Mouse (Mus musculus) limb, embryonic 13.5 days (tissue): ENCODE measurements at regions not wholly inside any gene's neighbourhood (a gene's known extent, or its start where the extent isn't known, plus 50 kb on each side); places are given as distances from the start of the nearest gene placed in this dataset.
A peak's percentile ranks its signal among the peaks of the same experiment; 100 is the strongest.

Experiments
- ATAC-seq: fragments of 200-750 bp; cut with Nextera tagmentation; 2 replicates; pipeline ENCODE4 v1.8.0; 2017; ENCODE audit warnings: low read depth, moderate number of reproducible peaks, moderate TSS enrichment; ENCODE audit not compliant: low FRiP score
- H3K27ac ChIP-seq: fragments of 300-500 bp; sonication (generic); 2 replicates; pipeline ENCODE4 v1.5.1; 2015; ENCODE audit warnings: inconsistent platforms, mild to moderate bottlenecking, moderate library complexity
- H3K27me3 ChIP-seq: fragments of 300-500 bp; sonication (generic); 2 replicates; pipeline ENCODE4 v1.6.1; 2015; ENCODE audit warnings: mild to moderate bottlenecking, inconsistent platforms
- H3K36me3 ChIP-seq: fragments of 300-500 bp; sonication (generic); 2 replicates; pipeline ENCODE4 v1.6.1; 2015; ENCODE audit warnings: inconsistent platforms, mild to moderate bottlenecking, moderate library complexity
- H3K4me1 ChIP-seq: fragments of 300-500 bp; sonication (generic); 2 replicates; pipeline ENCODE4 v1.6.1; 2015; ENCODE audit warnings: inconsistent platforms
- H3K4me2 ChIP-seq: fragments of 300-500 bp; sonication (generic); replicated peaks from 2 replicates; pipeline ENCODE4 v1.6.1; 2015; ENCODE audit warnings: inconsistent platforms, mild to moderate bottlenecking, moderate library complexity
- H3K4me3 ChIP-seq: fragments of 300-500 bp; sonication (generic); 2 replicates; pipeline ENCODE4 v1.5.1; 2015; ENCODE audit warnings: moderate library complexity, mild to moderate bottlenecking, inconsistent platforms
- H3K9ac ChIP-seq: fragments of 300-500 bp; sonication (generic); 2 replicates; pipeline ENCODE4 v1.6.1; 2015; ENCODE audit warnings: mild to moderate bottlenecking, inconsistent platforms
- H3K9me3 ChIP-seq: fragments of 300-500 bp; sonication (generic); 2 replicates; pipeline ENCODE4 v1.6.1; 2016; ENCODE audit warnings: inconsistent platforms
- WGBS: fragments of 180-500 bp; shearing (Covaris S2); methylation state at CpG from one replicate; pipeline ENCODE4 v1.1.7; 2015; 5-methylcytosine and 5-hydroxymethylcytosine counted together

DNA sequence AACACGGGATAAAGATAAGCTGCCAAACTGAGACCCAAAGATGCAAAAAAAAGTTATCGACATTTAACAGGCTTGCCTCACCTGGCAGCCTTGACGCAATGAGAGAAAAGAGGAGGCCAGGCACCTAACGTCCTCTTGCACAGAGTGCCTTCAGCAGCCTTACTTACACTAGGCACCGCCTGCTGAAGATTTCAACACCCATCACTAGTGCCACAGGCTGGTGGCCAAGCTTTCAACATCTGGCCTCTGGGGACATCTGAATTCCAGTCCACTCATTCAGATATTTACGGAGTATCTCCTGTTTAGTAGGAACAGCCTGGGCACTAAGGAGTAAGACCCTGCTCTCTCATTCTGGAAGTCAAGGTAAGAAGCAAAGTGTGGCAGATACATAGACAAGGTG is 246.3 kb upstream of the Cited2 start:
- H3K27me3 ChIP-seq, result no peaks in the 10 kb centered on the region
- H3K4me3 ChIP-seq, result no peak overlapping the region
- H3K9ac ChIP-seq, result no peak overlapping the region
- no peaks in the 10 kb centered on the region for H3K9me3 ChIP-seq
- no peak overlapping the region for H3K27ac ChIP-seq
- peaks cover 10% of the 10 kb centered on the region for H3K4me1 ChIP-seq
- H3K4me2 ChIP-seq, result no peak overlapping the region
- no peaks in the 10 kb centered on the region for H3K36me3 ChIP-seq
- 87% methylated on average over 6 of the region's 6 CpGs for WGBS
- ATAC-seq, result no peak

DNA sequence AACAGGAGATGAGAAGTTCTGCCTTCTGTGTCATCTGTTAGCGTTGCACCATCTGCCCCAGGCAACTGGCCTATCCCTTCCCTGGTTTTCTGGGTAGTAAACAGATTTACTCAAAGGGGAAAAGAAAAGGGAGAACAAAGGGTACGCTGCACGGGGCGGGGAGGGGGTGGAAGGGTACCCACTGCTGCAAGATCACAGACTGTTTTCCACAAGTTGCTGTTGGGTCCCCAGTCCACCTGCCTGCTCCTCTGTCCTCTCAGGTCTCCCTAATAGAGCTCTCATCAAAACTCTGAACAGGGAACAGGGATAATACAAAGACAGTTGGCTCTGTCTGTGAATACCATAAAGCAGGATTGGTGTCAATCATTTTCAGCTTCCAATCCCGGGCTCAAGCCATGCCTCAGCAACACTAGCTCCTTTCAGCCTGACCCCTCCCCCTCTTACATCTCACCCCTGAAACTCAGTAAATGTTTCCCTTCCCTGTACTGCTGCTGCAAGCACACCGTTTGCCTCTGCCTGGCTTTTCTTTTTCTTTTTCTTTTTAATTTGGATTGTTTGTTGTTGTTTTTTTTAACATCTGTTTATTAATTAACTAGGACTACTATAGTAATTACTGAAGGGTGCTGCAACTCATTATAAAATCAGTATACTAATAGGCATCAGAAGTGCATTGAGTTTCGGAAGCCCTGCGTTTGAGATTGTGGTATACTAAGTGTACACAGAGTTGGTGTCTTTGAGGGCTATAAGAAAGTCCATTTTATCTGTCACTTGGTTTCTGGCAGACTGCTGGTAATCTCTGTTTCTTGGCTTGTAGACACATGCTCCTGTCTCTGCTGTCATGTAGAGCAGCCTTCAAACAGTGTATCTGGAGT is 244.0 kb upstream of the Cited2 start:
- H3K4me1 ChIP-seq, result peaks cover 10% of the 10 kb centered on the region
- peak; percentile 78 for ATAC-seq
- H3K27ac ChIP-seq, result no peak overlapping the region
- 21% methylated on average over 8 of the region's 8 CpGs for WGBS
- H3K4me2 ChIP-seq, result peak overlapping the region; percentile 45
- H3K9ac ChIP-seq, result 0 out of 2 replicates have a peak overlapping the region, but pooled peaks have one; percentile 25
- H3K4me3 ChIP-seq, result peak overlapping the region; percentile 10; the same call in 1 of the 2 replicates
- H3K9me3 ChIP-seq, result no peaks in the 10 kb centered on the region
- H3K27me3 ChIP-seq, result no peaks in the 10 kb centered on the region
- H3K36me3 ChIP-seq, result no peaks in the 10 kb centered on the region

DNA sequence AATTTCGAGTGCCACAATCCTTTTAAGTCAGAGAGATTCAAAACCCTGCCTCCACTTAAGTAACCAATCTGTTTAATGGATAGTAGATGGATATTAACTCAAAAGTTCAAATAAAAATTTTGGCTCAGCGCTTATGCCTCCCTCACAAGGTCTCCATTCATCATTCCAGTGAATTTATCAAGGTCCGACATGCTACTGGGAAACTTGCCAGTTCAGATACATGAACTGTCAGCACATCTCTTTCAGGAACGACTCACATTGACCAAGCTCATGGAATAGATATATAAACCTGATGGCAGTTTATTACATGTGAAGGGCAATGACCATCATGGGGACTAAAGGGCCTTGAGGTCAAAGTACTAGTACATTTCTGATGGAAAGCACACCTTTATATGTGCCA is 240.3 kb upstream of the Cited2 start:
- no peak overlapping the region for H3K4me2 ChIP-seq
- no peaks in the 10 kb centered on the region for H3K27me3 ChIP-seq
- no peaks in the 10 kb centered on the region for H3K36me3 ChIP-seq
- H3K9ac ChIP-seq, result no peak overlapping the region
- H3K4me3 ChIP-seq, result no peak overlapping the region
- 81% methylated on average over 4 of the region's 4 CpGs for WGBS
- ATAC-seq, result no peak
- no peaks in the 10 kb centered on the region for H3K9me3 ChIP-seq
- peaks cover 10% of the 10 kb centered on the region for H3K4me1 ChIP-seq
- no peak overlapping the region for H3K27ac ChIP-seq

DNA sequence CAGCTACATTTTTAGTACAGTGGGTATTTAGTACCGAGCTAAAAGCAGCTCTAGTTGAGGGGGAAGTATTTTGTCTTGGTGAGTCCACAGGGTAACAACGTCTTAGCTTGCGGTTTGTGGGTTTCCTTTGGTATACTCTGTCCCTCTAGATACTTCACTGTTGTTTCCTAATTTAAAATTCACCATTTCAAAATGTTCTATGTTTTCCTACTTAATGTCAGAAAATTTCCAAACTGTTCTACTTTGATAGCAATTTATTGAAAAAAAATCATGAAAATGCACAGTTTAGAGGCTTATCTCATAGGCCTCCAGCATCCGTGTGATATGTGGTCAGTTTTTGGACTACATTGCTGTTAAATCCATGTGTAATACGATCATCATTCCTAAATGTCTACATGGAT is 238.0 kb upstream of the Cited2 start:
- Histone ChIP-seq H3K4me2 (no peak overlapping the region), H3K9ac (no peak overlapping the region), H3K27me3 (no peaks in the 10 kb centered on the region), H3K9me3 (no peaks in the 10 kb centered on the region), H3K27ac (no peak overlapping the region), H3K4me1 (no peaks in the 10 kb centered on the region), H3K4me3 (no peak overlapping the region), H3K36me3 (no peaks in the 10 kb centered on the region)
- 86% methylated on average over 5 of the region's 5 CpGs for WGBS
- no peak for ATAC-seq

DNA sequence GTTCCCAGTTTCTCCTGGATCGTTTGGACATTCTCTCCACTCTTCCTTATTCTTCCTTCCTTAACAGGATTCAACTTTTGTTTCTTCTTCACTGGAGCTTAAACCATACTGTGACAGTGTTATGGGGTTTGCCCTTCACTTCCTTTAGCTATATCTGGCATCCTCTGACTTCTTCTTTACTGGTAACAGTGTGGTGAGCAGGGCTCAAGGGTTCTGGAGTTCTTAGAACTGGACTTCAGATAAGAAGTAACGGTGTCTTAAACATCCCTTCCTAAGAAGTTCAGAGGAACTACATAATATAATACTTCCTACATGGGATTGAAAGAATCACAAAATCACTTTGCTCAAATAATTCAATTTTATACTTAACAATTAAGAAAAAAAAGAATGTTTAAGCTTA is 237.5 kb upstream of the Cited2 start:
- Histone ChIP-seq H3K4me2 (no peak overlapping the region), H3K27me3 (no peaks in the 10 kb centered on the region), H3K9me3 (no peaks in the 10 kb centered on the region), H3K36me3 (no peaks in the 10 kb centered on the region), H3K9ac (no peak overlapping the region), H3K4me1 (no peaks in the 10 kb centered on the region), H3K27ac (no peak overlapping the region), H3K4me3 (no peak overlapping the region)
- ATAC-seq, result no peak
- WGBS, result 89% methylated on average over 2 of the region's 2 CpGs

DNA sequence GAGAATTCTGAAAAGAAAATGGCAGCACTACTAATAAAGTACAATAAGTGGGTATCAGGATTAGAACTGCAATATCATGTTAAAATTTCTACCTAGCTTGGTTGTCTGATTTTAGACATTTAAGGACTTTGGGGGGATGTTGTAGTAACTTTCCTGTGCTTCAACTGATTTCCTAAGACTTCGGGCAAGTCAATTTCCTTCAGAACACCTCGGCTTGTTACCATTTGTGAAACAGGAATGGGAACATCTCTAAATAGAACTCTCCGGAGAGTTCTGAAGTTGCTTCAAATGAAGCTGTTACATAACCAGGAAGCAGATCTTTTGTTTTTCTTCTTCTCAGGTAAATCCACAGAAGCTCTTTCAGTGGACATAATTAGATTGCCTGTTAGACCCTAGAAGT is 237.0 kb upstream of the Cited2 start:
- Histone ChIP-seq H3K36me3 (no peaks in the 10 kb centered on the region), H3K9ac (no peak overlapping the region), H3K4me2 (no peak overlapping the region), H3K9me3 (no peaks in the 10 kb centered on the region), H3K4me3 (no peak overlapping the region), H3K4me1 (no peaks in the 10 kb centered on the region), H3K27me3 (no peaks in the 10 kb centered on the region), H3K27ac (no peak overlapping the region)
- ATAC-seq, result no peak
- WGBS, result 91% methylated on average over 3 of the region's 3 CpGs

DNA sequence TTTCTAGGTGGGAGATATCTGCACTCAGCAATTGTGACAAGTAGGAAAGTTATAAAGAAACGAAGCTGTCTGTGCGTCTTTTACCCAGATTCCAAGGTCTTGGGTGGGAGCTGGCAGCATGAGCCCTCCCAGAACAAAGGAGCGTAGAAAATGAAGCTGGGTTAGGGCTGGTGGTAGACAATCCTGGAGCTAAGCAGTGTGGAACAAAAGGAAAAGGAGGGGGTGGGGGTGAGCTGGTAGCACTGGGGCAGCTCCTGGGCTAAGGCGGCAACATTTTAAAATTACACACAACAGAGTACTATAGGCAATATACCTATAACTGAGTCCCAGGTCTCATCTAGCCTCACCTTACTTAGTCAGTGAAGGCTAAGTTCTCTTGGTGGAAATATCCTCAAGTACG is 235.6 kb upstream of the Cited2 start:
- Histone ChIP-seq H3K4me2 (no peak overlapping the region), H3K36me3 (no peaks in the 10 kb centered on the region), H3K9ac (no peak overlapping the region), H3K27me3 (no peaks in the 10 kb centered on the region), H3K4me3 (no peak overlapping the region), H3K27ac (no peak overlapping the region), H3K9me3 (no peaks in the 10 kb centered on the region), H3K4me1 (no peaks in the 10 kb centered on the region)
- 91% methylated on average over 5 of the region's 5 CpGs for WGBS
- no peak for ATAC-seq

DNA sequence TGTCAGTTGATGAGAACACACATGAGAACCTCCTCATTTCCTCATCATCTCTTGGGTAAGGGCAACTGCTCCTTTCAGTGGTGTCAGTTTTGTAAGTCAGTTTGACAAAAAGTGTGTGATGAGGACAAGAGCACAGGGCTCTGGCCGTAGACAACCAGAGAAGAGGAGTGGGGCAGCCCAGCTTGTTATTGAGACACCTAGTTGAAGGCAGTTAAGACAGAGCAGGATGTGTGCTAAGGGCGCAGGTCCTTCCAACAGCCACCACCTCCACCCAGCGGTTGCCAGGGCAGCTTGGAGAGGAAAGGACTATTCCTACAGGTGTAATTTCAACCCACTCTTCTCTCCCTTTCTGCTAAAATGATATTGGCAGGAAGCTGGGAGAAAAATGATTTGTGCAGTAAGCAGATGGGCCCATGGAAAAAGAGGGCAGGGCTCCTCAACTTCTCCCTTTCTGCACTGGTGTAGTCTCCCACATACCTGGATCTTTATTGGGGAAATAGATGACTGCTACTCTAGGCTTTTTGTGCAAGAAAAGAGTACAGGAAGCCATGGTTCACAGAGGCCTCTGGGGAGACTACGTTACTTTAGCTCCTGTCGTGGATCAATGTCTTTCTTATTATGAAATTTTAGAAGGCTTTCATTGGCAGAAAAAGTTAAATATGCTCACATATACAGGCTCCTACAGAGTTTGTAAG is 231.3 kb upstream of the Cited2 start:
- Histone ChIP-seq H3K9ac (no peak overlapping the region), H3K9me3 (no peaks in the 10 kb centered on the region), H3K4me3 (no peak overlapping the region), H3K4me2 (no peak overlapping the region), H3K4me1 (no peaks in the 10 kb centered on the region), H3K36me3 (no peaks in the 10 kb centered on the region), H3K27me3 (no peaks in the 10 kb centered on the region), H3K27ac (no peak overlapping the region)
- ATAC-seq, result no peak
- WGBS, result 76% methylated on average over 5 of the region's 5 CpGs

DNA sequence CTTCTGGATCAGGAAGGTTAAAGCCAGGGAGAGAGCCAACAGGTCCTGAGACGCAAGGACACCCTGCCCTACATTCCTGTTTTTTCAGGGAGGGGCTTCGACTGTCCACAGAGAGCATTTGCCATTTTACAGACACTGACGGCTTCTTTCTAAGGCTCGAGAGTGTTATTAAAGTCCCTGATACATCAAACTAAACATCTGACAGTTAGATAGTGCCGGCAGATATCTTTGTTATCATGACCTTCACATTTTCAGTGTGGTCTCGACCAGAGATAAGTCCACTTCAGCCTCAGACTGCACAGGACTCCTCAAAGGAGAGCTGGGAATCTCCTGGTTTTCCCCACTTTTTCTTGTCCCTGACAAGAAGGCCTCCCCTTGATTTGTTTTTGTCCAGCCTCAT is 229.9 kb upstream of the Cited2 start:
- Histone ChIP-seq H3K4me2 (no peak overlapping the region), H3K27ac (no peak overlapping the region), H3K4me1 (no peaks in the 10 kb centered on the region), H3K4me3 (no peak overlapping the region), H3K9ac (no peak overlapping the region), H3K36me3 (no peaks in the 10 kb centered on the region), H3K9me3 (no peaks in the 10 kb centered on the region), H3K27me3 (no peaks in the 10 kb centered on the region)
- no peak for ATAC-seq
- 67% methylated on average over 6 of the region's 6 CpGs for WGBS

DNA sequence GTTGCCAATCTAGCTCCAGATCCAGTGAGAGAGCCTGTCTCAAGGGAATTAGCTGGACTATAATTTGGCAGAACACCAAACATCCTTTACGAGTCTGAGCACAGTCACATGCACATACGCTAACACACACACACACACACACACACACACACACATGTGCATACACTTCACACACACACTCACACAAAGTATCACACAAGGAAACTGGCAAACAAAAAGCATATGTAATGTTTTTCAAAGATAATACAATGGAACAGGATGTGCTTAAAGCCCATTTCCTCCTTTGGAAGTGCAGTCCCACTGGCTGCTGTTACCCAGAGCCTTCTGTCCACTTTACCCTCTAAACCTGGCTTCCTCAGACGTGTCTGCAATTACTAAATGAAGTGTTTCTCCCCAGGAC is 226.2 kb upstream of the Cited2 start:
- WGBS, result 52% methylated on average over 3 of the region's 3 CpGs
- Histone ChIP-seq H3K4me1 (no peaks in the 10 kb centered on the region), H3K4me2 (no peak overlapping the region), H3K4me3 (no peak overlapping the region), H3K9ac (no peak overlapping the region), H3K9me3 (peaks cover 4% of the 10 kb centered on the region), H3K36me3 (no peaks in the 10 kb centered on the region), H3K27me3 (no peaks in the 10 kb centered on the region), H3K27ac (no peak overlapping the region)
- no peak for ATAC-seq

DNA sequence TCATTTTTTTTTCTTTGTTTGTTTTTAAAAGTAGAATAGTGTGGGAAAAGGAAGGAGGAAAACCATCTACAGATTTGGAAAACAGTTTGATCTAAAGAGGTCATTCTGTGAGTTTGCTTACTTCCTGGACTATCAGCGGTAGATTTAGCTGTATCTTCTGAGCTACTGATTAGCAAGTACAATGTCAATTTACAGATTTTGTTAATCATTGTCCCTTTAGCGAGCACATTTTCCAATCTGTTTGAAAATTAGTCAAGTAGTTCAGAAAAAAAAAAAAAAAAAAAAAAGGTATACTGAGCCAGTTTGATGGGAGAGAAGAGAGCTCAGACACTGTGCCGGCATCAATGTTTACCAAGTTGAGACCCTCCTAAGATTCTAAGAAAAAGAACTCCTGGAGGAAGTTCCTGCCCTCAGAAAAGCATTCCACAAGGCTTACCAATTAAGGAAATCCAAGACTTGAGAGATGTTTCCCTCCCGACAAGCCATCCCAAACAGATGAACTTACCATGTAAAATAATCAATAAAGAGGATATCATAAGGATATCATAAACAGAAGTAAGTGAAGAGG is 212.3 kb upstream of the Cited2 start:
- no peak overlapping the region for H3K9ac ChIP-seq
- no peaks in the 10 kb centered on the region for H3K36me3 ChIP-seq
- ATAC-seq, result no peak
- H3K4me2 ChIP-seq, result no peak overlapping the region
- H3K9me3 ChIP-seq, result peaks cover 9% of the 10 kb centered on the region
- H3K27me3 ChIP-seq, result no peaks in the 10 kb centered on the region
- H3K27ac ChIP-seq, result no peak overlapping the region
- H3K4me3 ChIP-seq, result no peak overlapping the region
- peaks cover 7% of the 10 kb centered on the region; the same call in 1 of the 2 replicates for H3K4me1 ChIP-seq
- 87% methylated on average over 4 of the region's 4 CpGs for WGBS

DNA sequence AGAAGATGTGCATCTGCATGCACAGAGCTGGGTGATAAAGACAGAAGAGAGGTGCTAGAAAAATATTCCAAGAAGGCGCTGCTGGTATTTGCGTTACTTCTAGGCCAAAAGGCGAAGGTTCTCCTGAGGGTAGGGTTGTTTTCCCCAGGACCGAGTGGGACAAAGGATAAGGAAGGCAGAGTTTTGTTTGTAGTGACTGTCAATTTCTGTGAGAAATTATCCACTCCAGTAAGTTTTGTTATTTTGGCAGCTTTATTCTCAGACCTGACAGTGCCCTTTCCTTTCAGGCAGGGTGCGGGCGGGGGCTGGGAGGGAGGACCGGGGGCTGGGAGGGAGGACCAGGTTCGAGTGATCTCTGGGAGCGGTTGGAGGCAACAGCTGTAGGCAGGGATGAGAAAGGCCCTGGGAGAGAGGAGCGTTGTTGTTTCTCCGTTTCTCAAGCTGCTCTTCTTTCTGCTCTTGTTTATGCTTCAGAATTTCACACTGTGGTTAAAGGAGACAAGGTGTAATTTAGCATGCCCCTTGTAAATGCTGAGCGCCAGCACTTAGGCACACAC is 211.2 kb upstream of the Cited2 start:
- no peaks in the 10 kb centered on the region for H3K36me3 ChIP-seq
- peak overlapping the region; percentile 22; the same call in 1 of the 2 replicates for H3K4me2 ChIP-seq
- H3K27me3 ChIP-seq, result no peaks in the 10 kb centered on the region
- no peaks in the 10 kb centered on the region for H3K9me3 ChIP-seq
- 32% methylated on average over 12 of the region's 12 CpGs for WGBS
- ATAC-seq, result no peak
- no peak overlapping the region for H3K27ac ChIP-seq
- H3K4me3 ChIP-seq, result no peak overlapping the region
- peaks cover 7% of the 10 kb centered on the region; the same call in 1 of the 2 replicates for H3K4me1 ChIP-seq
- peak overlapping the region; percentile 1; the same call in 1 of the 2 replicates for H3K9ac ChIP-seq
